Mouse (Mus musculus): Measurements from ENCODE around the gene Cops7b.

The Cops7b gene

GRCm38 (mm10) chr1:86596512-86596911 is 13.8 kb downstream of the Cops7b start:
- no peak for DNase-seq (ENCODE audit: low read depth, low spot score)

GRCm38 (mm10) chr1:86598516-86598915 is 15.8 kb downstream of the Cops7b start:
- peak; percentile 70 for DNase-seq (ENCODE audit: low read depth, low spot score)

GRCm38 (mm10) chr1:86600117-86600516 is 17.4 kb downstream of the Cops7b start:
- no peak for DNase-seq (ENCODE audit: low read depth, low spot score)

- DNase-seq (ENCODE audit: low read depth, low spot score) = no peak
Measured at GRCm38 (mm10) chr1:86610954-86611353, 28.2 kb downstream of the Cops7b start.

- DNase-seq (ENCODE audit: low read depth, low spot score) = no peak
Measured at GRCm38 (mm10) chr1:86612081-86612480, 29.4 kb downstream of the Cops7b start.

GRCm38 (mm10) chr1:86614269-86614668 is 31.6 kb downstream of the Cops7b start:
- peak; percentile 75 for DNase-seq (ENCODE audit: low read depth, low spot score)

- peak; percentile 94 for DNase-seq (ENCODE audit: low read depth, low spot score)
Measured at GRCm38 (mm10) chr1:86618454-86619125, 35.9 kb downstream of the Cops7b start.

GRCm38 (mm10) chr1:86622296-86622695 is 39.6 kb downstream of the Cops7b start:
- peak; percentile 76 for DNase-seq (ENCODE audit: low read depth, low spot score)

- peak; percentile 96 for DNase-seq (ENCODE audit: low read depth, low spot score)
Measured at GRCm38 (mm10) chr1:86623001-86624000, 40.6 kb downstream of the Cops7b start.

GRCm38 (mm10) chr1:86628270-86628669 is 45.6 kb downstream of the Cops7b start:
- peak; percentile 92 for DNase-seq (ENCODE audit: low read depth, low spot score)

GRCm38 (mm10) chr1:86629936-86630335 is 47.2 kb downstream of the Cops7b start:
- no peak for DNase-seq (ENCODE audit: low read depth, low spot score)

- DNase-seq (ENCODE audit: low read depth, low spot score) = peak; percentile 29
Measured at GRCm38 (mm10) chr1:86630527-86630926, 47.8 kb downstream of the Cops7b start.

- peak; percentile 78 for DNase-seq (ENCODE audit: low read depth, low spot score)
Measured at GRCm38 (mm10) chr1:86632732-86633380, 50.2 kb downstream of the Cops7b start.

GRCm38 (mm10) chr1:86633434-86633833 is 50.7 kb downstream of the Cops7b start:
- DNase-seq (ENCODE audit: low read depth, low spot score) = no peak

GRCm38 (mm10) chr1:86633840-86634750 is 51.4 kb downstream of the Cops7b start:
- no peak for DNase-seq (ENCODE audit: low read depth, low spot score)

GRCm38 (mm10) chr1:86634751-86635359 is 52.2 kb downstream of the Cops7b start:
- no peak for DNase-seq (ENCODE audit: low read depth, low spot score)

GRCm38 (mm10) chr1:86643101-86643809 is 60.6 kb downstream of the Cops7b start:
- DNase-seq (ENCODE audit: low read depth, low spot score) = peak; percentile 65

GRCm38 (mm10) chr1:86647517-86647916 is 64.8 kb downstream of the Cops7b start:
- no peak for DNase-seq (ENCODE audit: low read depth, low spot score)

GRCm38 (mm10) chr1:86650272-86650671 is 67.6 kb downstream of the Cops7b start:
- peak; percentile 76 for DNase-seq (ENCODE audit: low read depth, low spot score)

- peak; percentile 33 for DNase-seq (ENCODE audit: low read depth, low spot score)
Measured at GRCm38 (mm10) chr1:86652675-86653074, 70.0 kb downstream of the Cops7b start.
